Mouse (Mus musculus) monocyte, adult 59 days (primary cell): ENCODE results near the gene Slit3. TPM values are rescaled to one million over a fixed set of nuclear protein-coding genes. Genes with fewer than 3 reads are reported as not detected.

ENCODE experiments used
- total RNA-seq, 2 experiments: library from RNA; stranded (reverse); gene quantifications; one replicate each; pipeline ENCODE4 v1.2.4; 2023

Gene Slit3
- total RNA-seq: 1 to 10 TPM in 1 of 2 experiments, under 1 TPM in 1; 0.89 to 1.2 TPM

DNA sequence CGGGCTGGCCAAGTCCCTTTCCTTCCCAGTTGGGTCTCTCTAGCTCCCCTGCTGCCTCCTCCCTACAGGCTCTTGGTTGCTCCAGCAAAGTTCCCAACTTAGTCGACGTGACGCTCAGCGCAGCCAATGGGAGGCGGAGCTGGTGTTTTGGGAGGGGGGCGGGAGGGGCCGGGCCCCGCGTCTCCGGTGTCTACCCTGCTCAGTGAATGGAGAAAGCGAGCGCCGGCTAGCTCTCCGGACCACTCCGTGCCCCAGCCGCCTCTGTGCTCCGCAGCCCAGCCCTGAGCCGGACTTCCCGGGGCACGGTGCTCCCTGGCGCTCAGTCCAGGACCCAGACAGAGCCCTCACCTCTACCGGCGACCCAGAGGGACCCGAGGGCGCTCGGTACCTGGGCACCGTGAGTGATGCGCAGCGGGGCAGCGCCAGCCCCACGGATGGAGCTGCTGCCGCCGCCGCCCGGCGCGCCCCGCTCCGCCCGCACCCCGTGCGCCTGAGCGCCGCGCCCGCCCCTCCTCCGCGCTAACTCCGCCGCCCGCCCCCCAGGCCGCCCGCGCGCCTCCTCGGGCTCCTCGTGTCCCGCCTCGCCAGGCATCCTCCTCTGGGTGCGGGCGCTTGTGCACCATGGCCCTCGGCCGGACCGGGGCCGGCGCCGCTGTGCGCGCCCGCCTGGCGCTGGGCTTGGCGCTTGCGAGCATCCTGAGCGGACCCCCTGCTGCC lies at the start of gene Slit3:
TSS of gene Slit3 (plus strand) at position 331 of the 717 bp plus-strand sequence.

